Mouse (Mus musculus): Measurements from ENCODE around the gene Olfr1020.

DNA sequence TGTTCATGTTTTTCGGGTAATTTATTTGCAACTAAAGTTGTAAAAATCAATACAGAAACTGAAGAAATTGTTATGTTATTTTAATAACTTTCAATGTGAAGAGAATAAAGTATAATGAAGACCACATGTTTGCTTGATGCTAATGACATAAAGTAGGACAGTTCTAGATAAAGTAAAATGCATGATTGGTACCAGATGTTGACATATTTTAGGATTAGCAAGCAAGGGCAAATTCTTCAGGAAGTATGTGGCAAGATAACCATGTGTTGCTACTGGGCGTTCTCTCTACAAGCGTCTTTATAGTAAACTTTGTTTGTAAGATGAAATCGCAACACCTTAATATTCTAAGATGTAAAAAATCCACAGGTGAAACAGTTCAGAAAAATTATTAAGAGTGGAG is 42.3 kb upstream of the Olfr1020 start:
- TF ChIP-seq CTCF (IDR thresholded peaks at IDR 0.05; ENCODE audit: insufficient read depth, low read length): no peak
- TF ChIP-seq POLR2A (IDR thresholded peaks at IDR 0.05; ENCODE audit: borderline replicate concordance, extremely low read depth, low read depth, low read length): no peak
